Mouse (Mus musculus) testis, adult 10 weeks (tissue): ENCODE data around the gene Kif16b. TPM values are rescaled to one million over a fixed set of nuclear protein-coding genes. Genes with fewer than 3 reads are reported as not detected.

ENCODE experiments used
- polyA plus RNA-seq: library from polyadenylated mRNA; stranded (reverse); fragments of 350-450 nt; fragmentation: Illumina TruSeq; extraction: RNeasy Lipid Tissue Mini Kit (QIAGEN cat#74804); gene quantifications from one replicate; pipeline ENCODE4 v1.2.3, GENCODE M21; 2014; ENCODE audit warnings: low read depth, low replicate concordance

The Kif16b gene
- polyA plus RNA-seq: 23.9 TPM

DNA sequence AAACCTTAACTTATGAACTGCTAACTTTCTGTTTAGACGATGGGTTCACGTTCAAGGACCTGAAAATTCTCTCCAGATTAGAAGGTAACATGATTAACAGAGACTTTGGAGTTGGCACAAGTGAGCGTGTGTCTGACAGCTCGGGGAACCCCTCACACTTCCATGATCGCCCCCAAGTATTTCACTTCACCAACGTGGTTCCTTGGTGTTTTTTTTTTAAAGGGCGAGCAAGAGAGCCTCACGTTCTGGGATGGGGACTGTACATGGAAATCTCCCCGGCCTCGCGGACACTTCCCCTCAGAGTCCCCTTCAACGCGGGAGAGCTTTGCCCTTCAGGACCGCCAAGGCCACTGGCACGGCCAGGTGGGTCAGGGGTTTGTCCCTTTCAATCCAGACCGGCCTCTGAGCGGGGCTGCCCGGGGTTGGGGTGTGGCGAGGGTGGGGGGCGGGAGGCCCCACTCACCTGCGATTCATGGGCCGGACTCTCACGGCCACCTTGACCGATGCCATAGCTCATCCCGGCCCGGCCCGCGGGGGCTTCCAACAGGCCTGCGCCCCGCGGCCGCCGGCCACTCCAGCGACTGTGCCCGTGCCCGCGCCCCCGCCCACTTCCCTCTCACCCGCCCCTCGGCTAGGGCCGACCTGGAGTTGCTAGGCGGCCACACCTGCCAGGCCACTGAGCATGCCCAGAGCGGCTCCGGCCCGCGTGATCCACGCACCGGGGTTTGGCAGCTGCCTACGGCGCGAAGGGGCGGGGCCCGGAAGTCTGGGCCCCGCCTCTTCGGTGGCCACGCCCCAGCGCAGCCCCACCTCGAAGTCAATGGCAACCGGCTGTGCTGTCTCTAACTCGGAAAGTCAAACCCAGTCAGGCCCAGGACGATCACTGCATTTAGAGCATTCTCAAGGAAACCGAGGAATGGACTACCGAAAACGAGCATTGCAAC, at the start of gene Kif16b:
Kif16b (minus strand) TSS at position 670 of the 944 bp plus-strand sequence.

Other genes with a start within 250 kb of the Kif16b start
- gene Snrpb2, start 161.5 kb upstream of the Kif16b start, polyA plus RNA-seq: 183 TPM
- gene Otor, start 176.9 kb upstream of the Kif16b start, polyA plus RNA-seq: not detected